Mouse (Mus musculus): ENCODE results near the gene Bcl2l10.

The Bcl2l10 gene

GRCm38 (mm10) chr9:75395971-75396370, 48.4 kb downstream of the Bcl2l10 start:
- DNase-seq (ENCODE audit: extremely low read depth, low read depth, low spot score), result no peak

DNA sequence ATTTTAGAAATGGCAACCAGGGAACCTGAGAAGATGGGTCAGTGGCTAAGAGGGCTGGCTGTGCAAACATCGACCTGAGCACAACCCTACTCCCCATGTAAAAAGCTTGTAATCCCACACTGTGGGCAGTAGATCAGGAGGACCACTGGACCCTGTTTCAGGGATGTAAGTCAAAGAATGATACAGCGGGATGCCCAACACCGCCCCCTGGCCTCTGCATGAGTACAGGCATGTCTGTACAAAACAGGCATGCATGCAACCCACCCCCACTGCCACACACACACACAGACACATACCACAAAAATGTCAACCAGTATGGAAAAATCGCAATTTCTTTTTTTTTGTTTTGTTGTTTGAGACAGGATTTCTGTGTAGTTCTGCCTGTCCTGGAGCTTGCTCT, 51.5 kb downstream of the Bcl2l10 start:
- DNase-seq (ENCODE audit: extremely low read depth, low read depth, low spot score), result no peak

DNA sequence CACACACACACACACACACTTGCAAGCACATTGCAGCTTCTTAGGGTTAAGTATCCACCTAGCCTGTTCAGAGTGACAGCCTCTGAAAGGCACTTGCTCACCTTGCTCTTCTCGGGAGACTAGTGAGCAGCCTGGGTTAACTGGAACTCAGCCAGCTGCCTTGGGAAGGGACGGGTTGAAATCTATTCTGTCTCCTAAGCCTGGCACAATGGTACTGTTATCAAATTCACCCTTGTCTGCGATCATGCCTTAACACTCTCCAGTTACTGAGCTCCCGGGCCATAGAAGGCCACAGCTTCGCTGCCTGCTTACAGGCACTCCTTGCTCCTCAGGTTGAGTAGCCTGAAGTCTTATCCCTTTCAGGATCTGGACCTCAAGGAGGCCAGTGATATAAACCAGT, 53.1 kb downstream of the Bcl2l10 start:
- DNase-seq (ENCODE audit: extremely low read depth, low read depth, low spot score), result no peak
